Mouse (Mus musculus) heart, embryonic 15.5 days (tissue): ENCODE results near the gene Slc35f3. TPM values are rescaled to one million over a fixed set of nuclear protein-coding genes. Genes with fewer than 3 reads are reported as not detected.
A peak's percentile ranks its signal among the peaks of the same experiment; 100 is the strongest.

Experiments
- ATAC-seq: fragments of 200-750 bp; cut with Nextera tagmentation; replicated peaks from 2 replicates; pipeline ENCODE4 v1.8.0; 2017; ENCODE audit warnings: low read depth, moderate TSS enrichment; ENCODE audit not compliant: insufficient number of reproducible peaks, insufficient read depth, low FRiP score
- H3K27ac ChIP-seq: fragments of 300-500 bp; sonication (generic); 2 replicates; pipeline ENCODE4 v1.5.1; 2015; ENCODE audit warnings: mild to moderate bottlenecking, inconsistent platforms
- H3K27me3 ChIP-seq: fragments of 300-500 bp; sonication (generic); 2 replicates; pipeline ENCODE4 v1.6.1; 2015; ENCODE audit warnings: inconsistent platforms
- H3K36me3 ChIP-seq: fragments of 300-500 bp; sonication (generic); 2 replicates; pipeline ENCODE4 v1.6.1; 2015; ENCODE audit warnings: mild to moderate bottlenecking, inconsistent platforms
- H3K4me1 ChIP-seq: fragments of 300-500 bp; sonication (generic); replicated peaks from 2 replicates; pipeline ENCODE4 v1.6.1; 2015; ENCODE audit warnings: inconsistent platforms
- H3K4me2 ChIP-seq: fragments of 300-500 bp; sonication (generic); 2 replicates; pipeline ENCODE4 v1.6.1; 2015; ENCODE audit warnings: inconsistent platforms, mild to moderate bottlenecking, moderate library complexity
- H3K4me3 ChIP-seq: fragments of 300-500 bp; sonication (generic); 2 replicates; pipeline ENCODE4 v1.5.1; 2015; ENCODE audit warnings: mild to moderate bottlenecking, inconsistent platforms
- H3K9ac ChIP-seq: fragments of 300-500 bp; sonication (generic); 2 replicates; pipeline ENCODE4 v1.6.1; 2015; ENCODE audit warnings: mild to moderate bottlenecking, inconsistent platforms
- H3K9me3 ChIP-seq: fragments of 300-500 bp; sonication (generic); replicated peaks from 2 replicates; pipeline ENCODE4 v1.6.1; 2016; ENCODE audit warnings: inconsistent platforms
- WGBS: fragments of 180-500 bp; shearing (Covaris S2); methylation state at CpG from one replicate; pipeline ENCODE4 v1.1.7; 2015; ENCODE audit warnings: mixed read lengths; 5-methylcytosine and 5-hydroxymethylcytosine counted together
- polyA plus RNA-seq: library from polyadenylated mRNA; unstranded; fragments of >200 nt; fragmentation: Nextera tagmentation; extraction: Ambion mirVana; gene quantifications from 2 replicates; pipeline ENCODE4 v1.2.1, GENCODE M21; 2015

Gene Slc35f3
- polyA plus RNA-seq, 1 experiment from 2014 or later: not detected

- H3K27ac ChIP-seq: no peak overlapping the region
- no peak overlapping the region for H3K4me3 ChIP-seq
- no peaks in the 10 kb centered on the region for H3K27me3 ChIP-seq
- ATAC-seq: no peak
- no peaks in the 10 kb centered on the region for H3K9me3 ChIP-seq
- H3K4me1 ChIP-seq: no peaks in the 10 kb centered on the region
- no peak overlapping the region for H3K4me2 ChIP-seq
- H3K36me3 ChIP-seq: no peaks in the 10 kb centered on the region
- 71% methylated on average over 4 of the region's 4 CpGs for WGBS
- no peak overlapping the region for H3K9ac ChIP-seq
Observed at GRCm38 (mm10) chr8:126275886-126276285, 22.5 kb upstream of the Slc35f3 start.

GRCm38 (mm10) chr8:126291951-126292350 is 6.4 kb upstream of the Slc35f3 start:
- H3K9me3 ChIP-seq: no peaks in the 10 kb centered on the region
- H3K4me1 ChIP-seq: no peaks in the 10 kb centered on the region
- no peak overlapping the region for H3K9ac ChIP-seq
- ATAC-seq: no peak
- no peak overlapping the region for H3K27ac ChIP-seq
- 76% methylated on average over 10 of the region's 10 CpGs for WGBS
- no peaks in the 10 kb centered on the region for H3K36me3 ChIP-seq
- H3K4me2 ChIP-seq: no peak overlapping the region
- no peak overlapping the region for H3K4me3 ChIP-seq
- peaks cover 17% of the 10 kb centered on the region for H3K27me3 ChIP-seq

GRCm38 (mm10) chr8:126297284-126297845 is 993 bp upstream of the Slc35f3 start:
- 24% methylated on average over 1 of the region's 1 CpGs for WGBS
- peaks cover 48% of the 10 kb centered on the region for H3K27me3 ChIP-seq
- H3K4me3 ChIP-seq: no peak overlapping the region
- H3K4me1 ChIP-seq: peaks cover 9% of the 10 kb centered on the region
- no peak for ATAC-seq
- H3K9ac ChIP-seq: no peak overlapping the region
- H3K9me3 ChIP-seq: no peaks in the 10 kb centered on the region
- no peaks in the 10 kb centered on the region for H3K36me3 ChIP-seq
- no peak overlapping the region for H3K27ac ChIP-seq
- no peak overlapping the region for H3K4me2 ChIP-seq

GRCm38 (mm10) chr8:126299333-126299732 is 975 bp downstream of the Slc35f3 start:
- H3K27ac ChIP-seq: no peak overlapping the region
- no peaks in the 10 kb centered on the region for H3K9me3 ChIP-seq
- ATAC-seq: no peak
- H3K27me3 ChIP-seq: peaks cover 45% of the 10 kb centered on the region
- no peak overlapping the region for H3K9ac ChIP-seq
- H3K4me3 ChIP-seq: no peak overlapping the region
- peaks cover 9% of the 10 kb centered on the region for H3K4me1 ChIP-seq
- WGBS: 18% methylated on average over 7 of the region's 7 CpGs
- H3K36me3 ChIP-seq: no peaks in the 10 kb centered on the region
- no peak overlapping the region for H3K4me2 ChIP-seq

GRCm38 (mm10) chr8:126300350-126300749 is 2.0 kb downstream of the Slc35f3 start:
- Histone ChIP-seq H3K27me3 (peaks cover 45% of the 10 kb centered on the region), H3K36me3 (no peaks in the 10 kb centered on the region), H3K9me3 (no peaks in the 10 kb centered on the region), H3K4me2 (no peak overlapping the region), H3K4me1 (peaks cover 9% of the 10 kb centered on the region), H3K4me3 (no peak overlapping the region), H3K9ac (no peak overlapping the region), H3K27ac (no peak overlapping the region)
- WGBS: 81% methylated on average over 5 of the region's 5 CpGs
- ATAC-seq: no peak

- Histone ChIP-seq H3K36me3 (no peaks in the 10 kb centered on the region), H3K4me1 (peaks cover 9% of the 10 kb centered on the region), H3K4me2 (no peak overlapping the region), H3K9ac (no peak overlapping the region), H3K9me3 (no peaks in the 10 kb centered on the region), H3K4me3 (no peak overlapping the region), H3K27ac (no peak overlapping the region), H3K27me3 (peaks cover 45% of the 10 kb centered on the region)
- ATAC-seq: no peak
- 77% methylated on average over 6 of the region's 6 CpGs for WGBS
Observed at GRCm38 (mm10) chr8:126301580-126301979, 3.2 kb downstream of the Slc35f3 start.

- 0 out of 2 replicates have a peak, but pooled peaks cover 7% of the 10 kb centered on the region for H3K4me1 ChIP-seq
- no peak overlapping the region for H3K4me2 ChIP-seq
- no peaks in the 10 kb centered on the region for H3K36me3 ChIP-seq
- H3K27me3 ChIP-seq: no peaks in the 10 kb centered on the region
- H3K9ac ChIP-seq: no peak overlapping the region
- 74% methylated on average over 9 of the region's 9 CpGs for WGBS
- no peaks in the 10 kb centered on the region for H3K9me3 ChIP-seq
- no peak overlapping the region for H3K4me3 ChIP-seq
- no peak for ATAC-seq
- no peak overlapping the region for H3K27ac ChIP-seq
Observed at GRCm38 (mm10) chr8:126307164-126307563, 8.8 kb downstream of the Slc35f3 start.

GRCm38 (mm10) chr8:126309015-126309414 is 10.7 kb downstream of the Slc35f3 start:
- Histone ChIP-seq H3K27ac (no peak overlapping the region), H3K36me3 (no peaks in the 10 kb centered on the region), H3K9ac (no peak overlapping the region), H3K9me3 (no peaks in the 10 kb centered on the region), H3K27me3 (no peaks in the 10 kb centered on the region), H3K4me2 (no peak overlapping the region), H3K4me3 (no peak overlapping the region), H3K4me1 (0 out of 2 replicates have a peak, but pooled peaks cover 7% of the 10 kb centered on the region)
- 10% methylated on average over 1 of the region's 1 CpGs for WGBS
- ATAC-seq: peak; percentile 47

GRCm38 (mm10) chr8:126324931-126325330 is 26.6 kb downstream of the Slc35f3 start:
- H3K4me1 ChIP-seq: no peaks in the 10 kb centered on the region
- H3K9me3 ChIP-seq: 0 out of 2 replicates have a peak, but pooled peaks cover 7% of the 10 kb centered on the region
- no peaks in the 10 kb centered on the region for H3K36me3 ChIP-seq
- H3K9ac ChIP-seq: no peak overlapping the region
- WGBS: 54% methylated on average over 2 of the region's 2 CpGs
- no peak overlapping the region for H3K27ac ChIP-seq
- ATAC-seq: no peak
- H3K4me3 ChIP-seq: no peak overlapping the region
- H3K27me3 ChIP-seq: no peaks in the 10 kb centered on the region
- no peak overlapping the region for H3K4me2 ChIP-seq

- no peak overlapping the region for H3K27ac ChIP-seq
Observed at GRCm38 (mm10) chr8:126326136-126326535, 27.8 kb downstream of the Slc35f3 start.

GRCm38 (mm10) chr8:126326731-126327130 is 28.4 kb downstream of the Slc35f3 start:
- no peak for ATAC-seq
- 0 out of 2 replicates have a peak, but pooled peaks cover 9% of the 10 kb centered on the region for H3K9me3 ChIP-seq
- H3K9ac ChIP-seq: no peak overlapping the region
- H3K27me3 ChIP-seq: no peaks in the 10 kb centered on the region
- no peak overlapping the region for H3K4me2 ChIP-seq
- WGBS: 72% methylated on average over 8 of the region's 8 CpGs
- H3K27ac ChIP-seq: no peak overlapping the region
- no peak overlapping the region for H3K4me3 ChIP-seq
- no peaks in the 10 kb centered on the region for H3K4me1 ChIP-seq
- H3K36me3 ChIP-seq: no peaks in the 10 kb centered on the region

More at GRCm38 (mm10) chr8:126326136-126326535, 27.8 kb downstream of the Slc35f3 start:
- no peak for ATAC-seq
- Histone ChIP-seq H3K4me1 (no peaks in the 10 kb centered on the region), H3K36me3 (no peaks in the 10 kb centered on the region), H3K4me2 (no peak overlapping the region), H3K9me3 (0 out of 2 replicates have a peak, but pooled peaks cover 9% of the 10 kb centered on the region), H3K9ac (no peak overlapping the region), H3K4me3 (no peak overlapping the region), H3K27me3 (no peaks in the 10 kb centered on the region)
- 57% methylated on average over 1 of the region's 1 CpGs for WGBS

GRCm38 (mm10) chr8:126327786-126328185 is 29.4 kb downstream of the Slc35f3 start:
- Histone ChIP-seq H3K4me1 (no peaks in the 10 kb centered on the region), H3K4me3 (no peak overlapping the region), H3K9ac (no peak overlapping the region), H3K9me3 (0 out of 2 replicates have a peak, but pooled peaks cover 9% of the 10 kb centered on the region), H3K4me2 (no peak overlapping the region), H3K27ac (no peak overlapping the region), H3K27me3 (no peaks in the 10 kb centered on the region), H3K36me3 (no peaks in the 10 kb centered on the region)
- ATAC-seq: no peak
- WGBS: 50% methylated on average over 5 of the region's 5 CpGs
